ENCODE assay signal across 24 mouse cellular contexts in the genomic region with DNA sequence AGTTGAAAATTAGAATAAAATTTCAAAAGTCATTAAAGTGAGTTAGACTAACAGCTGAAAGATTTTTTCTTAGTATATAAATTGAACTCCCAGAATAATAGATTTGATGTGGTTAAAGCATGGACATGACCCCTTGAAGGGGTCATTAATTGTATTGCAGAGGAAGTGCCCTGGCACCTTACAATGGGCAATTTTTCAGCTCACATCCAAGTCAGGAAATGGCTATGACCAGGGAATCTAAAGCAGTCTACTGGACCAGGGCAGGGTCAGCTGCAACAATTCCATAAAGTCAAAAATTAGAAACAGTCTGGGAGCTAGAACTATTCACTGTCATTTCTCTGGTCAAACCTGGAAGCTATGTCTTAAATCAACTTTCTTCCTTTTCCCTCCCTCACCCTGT. TPM values are rescaled to one million over a fixed set of nuclear protein-coding genes. Genes with fewer than 3 reads are reported as not detected.
"Had no signal": no experiment of that assay in that cellular context is flagged by ENCODE, and none has a peak within 500 bp of the region (broad histone marks: within the 10 kb centered on the region; RNA-seq: fewer than 3 reads in every experiment).

No protein-coding gene starts in this region.

- H3K27me3 ChIP-seq: kidney, embryonic 15.5 days; limb, embryonic 13.5 days; liver, embryonic 12.5 days; liver, embryonic 15.5 days; megakaryocyte, embryonic 14.5 days; midbrain, embryonic 13.5 days; neural tube, embryonic 13.5 days; stomach, embryonic 15.5 days had no signal

- H3K4me3 ChIP-seq: kidney, embryonic 15.5 days; layer of hippocampus, adult 2 months; limb, embryonic 10.5 days; limb, embryonic 13.5 days; liver, embryonic 12.5 days; liver, embryonic 15.5 days; megakaryocyte, embryonic 14.5 days; midbrain, embryonic 10.5 days; midbrain, embryonic 13.5 days; myocyte; neural tube, embryonic 13.5 days; stomach, embryonic 15.5 days had no signal

- H3K27ac ChIP-seq: hindbrain, embryonic 14.5 days; hindbrain, postnatal 0 days; kidney, embryonic 15.5 days; layer of hippocampus, adult 2 months; limb, embryonic 10.5 days; limb, embryonic 13.5 days; liver, embryonic 12.5 days; liver, embryonic 15.5 days; midbrain, embryonic 10.5 days; midbrain, embryonic 13.5 days; neural tube, embryonic 13.5 days; stomach, embryonic 15.5 days had no signal

- DNase-seq: layer of hippocampus, adult 9-11 months; liver; lung, embryonic 14.5 days; retina, postnatal 1 day; right cerebral cortex, postnatal 25 days; spleen, adult 18-20 months; thymus, postnatal 25 days had no signal

- H3K36me3 ChIP-seq: kidney, embryonic 15.5 days; limb, embryonic 10.5 days; limb, embryonic 13.5 days; liver, embryonic 12.5 days; liver, embryonic 15.5 days; midbrain, embryonic 10.5 days; midbrain, embryonic 13.5 days; neural tube, embryonic 13.5 days; stomach, embryonic 15.5 days had no signal

- ATAC-seq: hindbrain, postnatal 0 days; inflammation-experienced regulatory T-cells, adult 6 months; intestine, embryonic 16.5 days; liver, embryonic 12.5 days; midbrain, embryonic 13.5 days; midbrain, embryonic 16.5 days had no signal

- H3K4me2 ChIP-seq: hindbrain, embryonic 14.5 days; kidney, embryonic 15.5 days; limb, embryonic 13.5 days; liver, embryonic 12.5 days; liver, embryonic 15.5 days; lung, embryonic 14.5 days; midbrain, embryonic 13.5 days; neural tube, embryonic 13.5 days; stomach, embryonic 15.5 days had no signal

- H3K9ac ChIP-seq: hindbrain, embryonic 14.5 days; kidney, embryonic 15.5 days; limb, embryonic 13.5 days; liver, embryonic 12.5 days; liver, embryonic 15.5 days; lung, embryonic 14.5 days; midbrain, embryonic 13.5 days; neural tube, embryonic 13.5 days; stomach, embryonic 15.5 days had no signal

- H3K9me3 ChIP-seq: kidney, embryonic 15.5 days; limb, embryonic 10.5 days; limb, embryonic 13.5 days; liver, embryonic 12.5 days; liver, embryonic 15.5 days; megakaryocyte, embryonic 14.5 days; midbrain, embryonic 10.5 days; midbrain, embryonic 13.5 days; neural tube, embryonic 13.5 days; stomach, embryonic 15.5 days had no signal

- H3K4me1 ChIP-seq: kidney, embryonic 15.5 days; limb, embryonic 10.5 days; limb, embryonic 13.5 days; liver, embryonic 12.5 days; liver, embryonic 15.5 days; megakaryocyte, embryonic 14.5 days; midbrain, embryonic 10.5 days; neural tube, embryonic 13.5 days; stomach, embryonic 15.5 days had no signal

RNA-seq across cellular contexts. Expression of gene Pcsk5, which starts 55.2 kb away (rescaled TPM):
- polyA plus RNA-seq: inflammation-experienced regulatory T-cells, adult 6 months; myocyte had no signal
